Mouse (Mus musculus) urinary bladder, postnatal 14 days (tissue): ENCODE data around the gene Fbxl16.
A peak's percentile ranks its signal among the peaks of the same experiment; 100 is the strongest.

Experiments
- DNase-seq: peaks from one replicate; pipeline ENCODE4 v3.0.0; 2021; ENCODE audit warnings: low spot score

Gene Fbxl16

GRCm38 (mm10) chr17:25828712-25829557, 20.1 kb downstream of the Fbxl16 start, which contains the start of gene Jmjd8:
Gene Jmjd8, plus strand, starts transcription at chr17:25828867.
- DNase-seq, result peak; percentile 74

GRCm38 (mm10) chr17:25829558-25830017, 20.7 kb downstream of the Fbxl16 start:
- no peak for DNase-seq

GRCm38 (mm10) chr17:25830200-25830753, 21.4 kb downstream of the Fbxl16 start:
- DNase-seq, result no peak

- DNase-seq, result no peak
Measured at GRCm38 (mm10) chr17:25830806-25831431, 22.0 kb downstream of the Fbxl16 start.

GRCm38 (mm10) chr17:25831451-25832281, 22.8 kb downstream of the Fbxl16 start:
- DNase-seq, result peak; percentile 51

- DNase-seq, result peak; percentile 100
Measured at GRCm38 (mm10) chr17:25832436-25833290, 23.8 kb downstream of the Fbxl16 start.

GRCm38 (mm10) chr17:25833291-25833663, 24.4 kb downstream of the Fbxl16 start, which contains the start of gene Stub1:
Gene Stub1, minus strand, starts transcription at chr17:25833404.
- peak; percentile 91 for DNase-seq

GRCm38 (mm10) chr17:25833961-25834594, 25.2 kb downstream of the Fbxl16 start:
- DNase-seq, result no peak

GRCm38 (mm10) chr17:25834595-25835222, 25.8 kb downstream of the Fbxl16 start:
- no peak for DNase-seq

GRCm38 (mm10) chr17:25835301-25835700, 26.4 kb downstream of the Fbxl16 start:
- DNase-seq, result no peak

- no peak for DNase-seq
Measured at GRCm38 (mm10) chr17:25835816-25836215, 26.9 kb downstream of the Fbxl16 start.

GRCm38 (mm10) chr17:25836397-25837075, 27.7 kb downstream of the Fbxl16 start:
- DNase-seq, result no peak

GRCm38 (mm10) chr17:25837076-25837410, 28.2 kb downstream of the Fbxl16 start, which contains the start of gene Rhbdl1:
Gene Rhbdl1, minus strand, starts transcription at chr17:25837295.
- peak; percentile 69 for DNase-seq

- DNase-seq, result no peak
Measured at GRCm38 (mm10) chr17:25837533-25837932, 28.6 kb downstream of the Fbxl16 start.

GRCm38 (mm10) chr17:25838904-25839303, 30.0 kb downstream of the Fbxl16 start:
- DNase-seq, result no peak

- no peak for DNase-seq
Measured at GRCm38 (mm10) chr17:25839455-25840235, 30.8 kb downstream of the Fbxl16 start.

GRCm38 (mm10) chr17:25840519-25840918, 31.6 kb downstream of the Fbxl16 start:
- DNase-seq, result no peak

GRCm38 (mm10) chr17:25841117-25841880, 32.4 kb downstream of the Fbxl16 start, which contains the start of gene Gm20683:
Gene Gm20683, minus strand, starts transcription at chr17:25841763.
- DNase-seq, result no peak
